In genomic region chr2:166713690-166714426, GRCm38 (mm10) we compare ENCODE assay signal across 8 mouse cellular contexts. TPM values are rescaled to one million over a fixed set of nuclear protein-coding genes. Genes with fewer than 3 reads are reported as not detected.
DNase-seq lines count a peak whose midpoint lies in the region; ATAC-seq lines count a peak whose summit lies in the region.

TSS of gene Prex1 (minus strand) at chr2:166713832.

- DNase-seq in adrenal gland, adult 8-10 months: peak; percentile 95
- peak; percentile 96 for DNase-seq in embryo, embryonic 11.5 days (ENCODE audit: low read depth, low spot score)
- peak; percentile 97 for DNase-seq in gastrocnemius, postnatal 25 days
- peak; percentile 82 to 97 for DNase-seq in left cerebral cortex, adult 9 months (ENCODE audit: low spot score in 2 of 2)
- DNase-seq in right cerebral cortex, adult 2 months (ENCODE audit: low spot score in 2 of 2): peak; percentile 95 to 96
- DNase-seq in urinary bladder, postnatal 10 days (ENCODE audit: low spot score): peak; percentile 93

- H3K27me3 ChIP-seq in megakaryocyte, embryonic 14.5 days (replicated peaks): peaks cover 52% of the 10 kb centered on the region

- H3K36me3 ChIP-seq in megakaryocyte, embryonic 14.5 days (replicated peaks; ENCODE audit: low read length): no peaks in the 10 kb centered on the region

- peak within 1 kb of the TSS; percentile 95 for H3K4me3 ChIP-seq in megakaryocyte, embryonic 14.5 days (replicated peaks)

- H3K9me3 ChIP-seq in megakaryocyte, embryonic 14.5 days: peaks cover 25% of the 10 kb centered on the region

- peak; percentile 87 for ATAC-seq in inflammation-experienced regulatory T-cells, adult 6 months

- H3K4me1 ChIP-seq in megakaryocyte, embryonic 14.5 days: peaks cover 60% of the 10 kb centered on the region

RNA-seq across cellular contexts. Expression of gene Prex1, which starts in this region (rescaled TPM):
- 10 to 100 TPM; 10.4 to 24.3 (median 17.8) TPM for total RNA-seq in adrenal gland, adult 8-10 months (2022)
- 1 to 10 TPM; 5.4 to 7.6 TPM for total RNA-seq in gastrocnemius, postnatal 25 days (2021)
- 10 to 100 TPM; 31.3 to 54.8 (median 31.8) TPM for polyA plus RNA-seq in inflammation-experienced regulatory T-cells, adult 6 months (2017; shearing (Covaris generic))
- 3.7 and 14.4 TPM in 2 replicates for polyA plus RNA-seq in megakaryocyte, embryonic 14.5 days (2012; ENCODE audit: insufficient read depth, low replicate concordance)

Comparison
In these comparisons a context has a peak if more than half of its experiments do, and no peak if none do; other contexts are left out.
1. Peak in every context shown above with its lines: DNase-seq, ATAC-seq and H3K4me3 ChIP-seq.